Mouse (Mus musculus) skeletal muscle tissue, adult 2 months (tissue): ENCODE results near the gene Psenen.

ENCODE experiments used
- DNase-seq: peaks from one replicate; pipeline ENCODE4 v3.0.0-alpha.2; 2012; ENCODE audit warnings: low read depth, low spot score

The Psenen gene

DNA sequence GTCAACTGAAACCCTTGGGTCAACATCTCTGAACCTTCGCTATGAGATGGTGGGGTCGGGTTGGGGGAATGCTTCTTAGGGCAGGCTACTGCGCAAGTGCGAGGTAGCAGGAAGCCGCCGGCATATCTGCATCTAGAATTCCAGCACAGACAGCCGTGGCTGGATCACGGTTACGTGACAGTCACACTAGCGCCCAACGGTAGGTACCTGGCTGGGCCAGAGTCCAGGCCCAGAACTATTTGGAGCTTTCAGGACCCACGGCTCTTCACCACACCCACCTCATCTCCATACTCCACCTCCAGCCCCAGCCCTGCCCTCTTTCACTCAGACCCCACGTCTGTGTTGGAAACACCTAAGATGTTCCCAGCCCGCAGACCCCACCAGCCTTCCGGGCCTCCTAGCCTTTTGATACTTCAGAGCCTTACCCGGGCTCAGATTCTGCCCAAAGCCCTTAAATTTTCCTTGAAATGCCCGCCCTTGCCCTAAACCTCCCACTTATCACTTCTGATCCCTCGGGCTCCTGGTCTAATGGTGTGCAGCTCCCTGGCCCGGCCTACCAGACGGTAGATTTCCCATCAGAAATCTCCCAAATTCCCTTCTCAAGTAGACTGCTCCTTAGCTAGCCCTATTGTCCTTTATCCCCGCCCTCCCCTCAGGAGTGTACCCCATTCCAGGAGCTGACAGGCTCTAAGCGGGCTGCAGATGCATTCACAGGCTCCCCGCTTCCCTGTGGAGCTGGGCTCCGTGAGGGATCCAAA lies 48.2 kb downstream of the Psenen start:
- DNase-seq, result no peak
